Mouse (Mus musculus): ENCODE results near the gene Rpa1.
A peak's percentile ranks its signal among the peaks of the same experiment; 100 is the strongest.
"Not testable (repeated sequence)": the region's sequence is repeated elsewhere in the genome, so short reads cannot be mapped to it uniquely, and the experiment has no call there.

The Rpa1 gene

DNA sequence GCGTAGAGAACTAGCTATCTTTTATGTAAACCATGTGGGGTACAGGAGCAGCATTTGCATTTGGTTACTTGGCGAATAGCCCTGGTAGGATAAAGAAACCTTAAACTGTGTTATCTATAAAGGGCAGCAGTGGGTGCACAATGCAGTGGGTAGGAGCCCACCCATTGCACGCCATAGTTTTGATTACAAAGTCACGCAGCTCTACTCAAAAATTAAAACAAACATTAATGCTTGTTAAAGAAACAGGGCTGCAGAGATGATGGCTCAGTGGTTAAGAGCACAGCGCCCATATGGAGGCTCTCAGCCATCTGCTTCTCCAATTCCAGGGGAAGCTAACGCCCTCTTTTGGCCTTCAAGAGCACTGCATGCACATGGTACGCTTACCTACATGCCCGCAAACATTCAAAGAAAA is 24.8 kb downstream of the Rpa1 start:
- DNase-seq (ENCODE audit: low read depth, low spot score), result no peak

DNA sequence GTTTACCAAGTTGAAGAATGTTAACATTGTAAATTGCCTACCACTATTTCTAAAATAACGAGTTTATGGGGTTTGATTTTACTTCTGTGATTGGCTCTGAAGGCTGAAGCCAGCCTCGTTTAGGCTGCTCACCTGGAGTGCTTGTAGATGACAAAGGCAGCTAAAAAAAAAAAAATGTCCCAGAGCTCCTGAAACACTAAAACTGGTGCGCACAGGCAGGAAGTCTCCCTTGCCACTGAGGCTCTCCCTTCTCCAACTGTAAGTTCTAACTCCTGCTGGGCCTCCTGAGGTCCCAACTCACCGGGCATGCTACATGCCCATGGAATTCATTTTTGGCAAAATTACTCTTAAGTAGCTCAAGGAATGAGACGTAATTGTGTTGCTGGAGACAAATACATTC is 28.9 kb downstream of the Rpa1 start:
- no peak for DNase-seq (ENCODE audit: low read depth, low spot score)

DNA sequence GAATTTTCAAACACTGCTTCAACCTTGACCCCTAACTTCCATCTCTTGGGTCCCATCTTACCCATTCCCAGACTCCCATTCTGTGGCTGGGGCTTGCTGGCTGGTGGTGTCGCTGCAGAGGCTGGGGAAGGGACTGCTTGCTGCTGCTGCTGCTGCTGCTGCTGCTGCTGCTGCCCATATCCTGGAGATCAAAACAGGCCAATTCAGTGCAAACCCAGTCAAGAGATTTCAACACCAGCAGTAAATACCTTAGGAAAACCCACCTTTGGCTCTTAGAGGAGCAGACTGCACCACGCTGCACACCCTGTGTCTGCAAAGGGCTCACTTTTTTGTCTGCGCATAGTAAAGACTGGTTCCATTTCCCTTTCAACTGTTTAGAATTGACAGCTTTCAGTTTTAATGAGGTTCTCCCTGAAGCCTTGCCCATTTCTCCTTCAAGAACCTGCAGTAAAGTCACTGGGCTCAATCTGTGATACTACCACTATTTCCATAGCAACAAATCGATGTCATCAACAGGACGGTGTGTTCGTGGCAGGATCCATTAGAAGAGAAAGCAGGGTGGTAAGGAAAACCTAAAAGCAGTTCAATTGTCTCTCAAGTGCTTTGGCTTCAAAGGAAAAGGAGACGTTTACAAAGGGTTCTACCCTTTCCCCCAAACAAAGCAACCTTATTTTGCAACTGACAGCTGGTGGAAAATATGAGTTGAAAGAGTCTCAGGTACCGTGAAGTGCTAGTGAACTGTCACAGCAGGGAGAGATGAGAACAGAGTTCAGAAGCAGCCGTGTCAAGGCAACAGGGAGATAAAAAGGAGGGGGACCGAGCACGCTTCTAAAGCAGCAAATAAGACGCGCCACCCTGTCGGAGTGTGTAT is 29.5 kb downstream of the Rpa1 start:
- no peak for DNase-seq (ENCODE audit: low read depth, low spot score)

DNA sequence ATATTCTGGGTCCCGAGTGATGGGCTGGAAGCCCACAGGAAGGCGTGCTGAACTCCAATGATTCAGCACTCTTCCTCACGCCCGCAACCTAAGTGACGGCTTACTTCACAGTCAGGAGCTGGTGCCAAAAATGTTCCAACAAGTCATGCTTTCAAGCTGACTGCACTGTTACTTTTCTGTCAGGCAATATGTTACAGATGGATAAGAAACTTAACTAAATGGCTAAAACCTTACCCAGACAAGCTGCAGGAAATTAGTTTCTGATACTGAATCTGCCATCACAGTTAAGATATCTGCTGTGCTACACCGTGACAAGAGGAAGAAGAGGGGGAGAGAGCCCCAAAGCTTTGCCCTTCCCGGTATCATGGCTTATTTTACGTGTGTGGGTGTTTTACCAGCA is 34.3 kb downstream of the Rpa1 start:
- no peak for DNase-seq (ENCODE audit: low read depth, low spot score)

DNA sequence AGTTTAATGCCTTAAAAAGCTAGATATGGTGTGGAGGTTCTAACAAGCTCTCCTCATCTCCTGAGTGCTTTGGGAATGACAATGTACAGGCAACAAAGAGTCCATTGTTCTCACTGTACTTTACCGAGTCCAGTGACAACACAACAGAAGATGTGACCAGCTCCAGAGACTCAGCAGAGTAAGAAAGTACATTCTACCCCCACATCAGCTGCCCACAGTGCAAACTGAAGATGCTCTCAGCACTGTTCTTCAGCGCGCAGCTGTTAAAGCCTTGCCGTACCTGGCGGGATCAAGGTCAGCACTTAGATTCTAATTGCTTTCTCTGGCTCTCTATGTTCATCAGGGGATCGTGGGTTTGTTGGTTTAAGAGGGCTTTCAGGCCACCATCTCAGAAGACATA is 36.4 kb downstream of the Rpa1 start:
- no peak for DNase-seq (ENCODE audit: low read depth, low spot score)

DNA sequence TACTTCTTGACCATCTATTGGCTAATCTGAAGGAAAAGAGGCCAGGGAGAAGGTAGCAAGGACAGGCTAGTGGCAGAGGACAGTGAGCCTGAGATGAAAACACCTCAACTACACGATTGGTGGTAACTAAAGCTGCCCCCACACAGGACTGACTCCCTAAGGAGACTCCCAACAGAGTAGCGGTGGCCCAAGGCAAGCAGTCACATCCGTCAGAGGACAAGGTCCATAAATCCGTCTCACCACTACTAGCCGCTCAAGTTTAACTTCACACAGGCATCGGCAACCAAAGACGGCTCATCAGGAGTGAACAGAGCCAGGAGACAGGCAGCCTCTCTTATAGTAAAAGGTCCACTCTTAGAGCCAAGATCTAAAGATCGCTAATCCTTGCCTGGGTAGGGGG is 37.3 kb downstream of the Rpa1 start:
- DNase-seq (ENCODE audit: low read depth, low spot score), result no peak

DNA sequence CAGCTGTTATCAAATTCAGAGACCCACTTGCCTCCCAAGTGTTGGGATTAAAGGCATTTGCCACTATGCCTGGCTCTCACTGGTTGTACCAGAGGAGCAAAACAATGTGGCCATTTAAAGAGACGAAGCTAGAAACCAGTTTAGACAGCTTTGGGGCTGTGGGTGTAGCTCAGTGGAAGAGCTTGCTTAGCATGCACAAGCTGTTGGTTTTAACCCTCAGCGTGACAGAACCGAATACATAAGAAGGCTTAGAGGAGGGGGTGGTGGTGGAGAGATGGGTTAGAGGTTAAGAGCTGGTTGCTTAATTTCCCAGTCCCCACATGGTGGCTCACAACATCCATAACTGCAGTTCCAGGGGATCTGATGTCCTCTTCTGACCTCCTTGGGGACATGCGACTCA is 39.5 kb downstream of the Rpa1 start:
- DNase-seq (ENCODE audit: low read depth, low spot score), result no peak

DNA sequence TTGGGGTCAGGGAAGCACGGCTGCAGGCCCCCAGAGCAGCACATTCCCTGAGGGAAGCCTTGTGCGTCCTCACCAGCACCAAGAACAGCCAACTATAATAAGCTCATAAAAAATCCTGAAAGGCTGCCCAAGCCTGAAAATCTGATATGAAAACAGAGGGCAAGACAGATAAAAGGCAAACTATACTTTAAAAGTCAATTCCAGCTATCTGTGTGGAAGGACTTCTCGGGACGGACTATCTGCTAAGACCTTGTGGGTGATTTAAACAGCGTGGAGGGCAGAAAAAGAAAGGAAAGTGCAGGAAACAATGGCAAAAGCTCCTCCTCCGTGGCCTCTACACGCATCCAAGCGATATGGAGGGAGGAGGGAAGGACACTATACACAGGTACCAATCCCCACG is 43.3 kb downstream of the Rpa1 start:
- no peak for DNase-seq (ENCODE audit: low read depth, low spot score)

DNA sequence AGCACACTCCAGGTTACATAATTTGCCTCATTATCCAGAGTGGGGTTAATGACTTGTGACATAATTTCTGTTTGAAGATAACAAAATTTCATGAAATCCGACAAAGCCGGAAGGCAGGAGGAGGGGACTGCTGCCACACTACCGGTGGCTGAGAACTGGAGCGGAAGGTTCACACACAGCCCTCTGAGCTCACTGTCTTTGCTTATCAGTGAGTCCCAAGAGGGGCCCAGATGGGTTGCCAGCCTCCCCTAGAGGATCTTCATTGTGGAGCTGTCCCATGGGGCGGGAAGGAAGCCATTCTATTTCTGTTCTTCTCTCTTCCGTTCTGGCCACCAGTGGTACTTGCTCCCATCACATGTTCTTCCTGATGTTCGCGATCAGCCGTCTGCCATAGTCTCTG is 47.2 kb downstream of the Rpa1 start:
- DNase-seq (ENCODE audit: low read depth, low spot score), result no peak

DNA sequence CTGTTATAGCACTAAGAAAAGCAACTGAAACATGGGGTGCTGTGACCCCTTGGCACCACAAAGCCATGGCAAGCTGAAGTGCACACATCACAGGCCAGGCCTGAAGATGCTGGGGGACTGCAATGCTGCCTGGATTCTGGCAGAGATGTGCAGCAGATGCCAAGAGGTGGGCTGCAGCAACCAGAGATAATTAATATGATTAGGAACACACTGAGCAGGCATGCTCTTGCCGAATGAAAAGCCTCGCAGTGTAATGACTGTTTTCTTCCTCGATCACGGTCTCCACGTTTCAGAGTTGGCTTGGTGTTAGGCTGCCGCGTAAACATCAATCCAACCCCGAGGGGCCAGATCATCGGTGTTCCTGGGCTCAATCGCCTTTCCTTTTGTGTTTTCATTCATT is 48.3 kb downstream of the Rpa1 start:
- DNase-seq (ENCODE audit: low read depth, low spot score), result no peak

DNA sequence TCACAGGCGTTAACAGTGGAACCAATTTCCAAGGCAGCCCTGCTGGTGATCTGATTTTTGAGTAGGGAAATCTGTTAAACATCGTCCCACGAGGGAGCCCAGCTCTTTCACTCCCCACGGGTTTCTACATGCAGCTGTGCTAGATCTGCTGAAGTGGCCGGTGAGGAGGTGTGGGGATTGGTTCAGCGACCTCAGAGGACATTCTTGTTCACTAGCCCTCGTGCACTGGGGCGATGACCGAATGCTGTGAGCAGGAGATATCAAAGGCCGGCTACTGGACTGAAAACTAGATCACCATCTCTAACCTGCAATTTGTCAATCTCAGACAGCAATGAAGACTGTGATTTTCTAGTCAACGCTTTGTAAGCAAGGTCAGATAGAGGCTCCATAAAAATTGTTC is 49.6 kb downstream of the Rpa1 start:
- DNase-seq (ENCODE audit: low read depth, low spot score), result no peak

DNA sequence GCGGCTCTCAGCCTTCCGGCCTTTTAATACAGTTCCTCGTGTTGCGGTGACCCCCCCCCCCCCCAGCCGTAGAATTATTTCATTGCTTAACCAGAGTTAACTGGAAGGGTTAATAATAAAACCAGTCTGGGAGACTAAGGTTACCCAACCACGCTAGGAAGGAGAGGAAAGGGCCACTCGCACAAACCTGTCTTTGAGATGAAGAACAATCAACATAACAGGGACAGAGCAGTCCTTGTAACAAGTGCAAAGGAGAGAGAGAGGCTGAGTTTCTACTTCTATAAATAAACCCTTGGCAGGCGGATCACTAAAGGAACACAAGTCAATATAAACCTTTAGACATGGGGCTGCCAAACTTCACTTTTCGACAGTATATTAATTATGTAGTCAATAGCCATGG is 50.5 kb downstream of the Rpa1 start:
- DNase-seq (ENCODE audit: low read depth, low spot score), result no peak

DNA sequence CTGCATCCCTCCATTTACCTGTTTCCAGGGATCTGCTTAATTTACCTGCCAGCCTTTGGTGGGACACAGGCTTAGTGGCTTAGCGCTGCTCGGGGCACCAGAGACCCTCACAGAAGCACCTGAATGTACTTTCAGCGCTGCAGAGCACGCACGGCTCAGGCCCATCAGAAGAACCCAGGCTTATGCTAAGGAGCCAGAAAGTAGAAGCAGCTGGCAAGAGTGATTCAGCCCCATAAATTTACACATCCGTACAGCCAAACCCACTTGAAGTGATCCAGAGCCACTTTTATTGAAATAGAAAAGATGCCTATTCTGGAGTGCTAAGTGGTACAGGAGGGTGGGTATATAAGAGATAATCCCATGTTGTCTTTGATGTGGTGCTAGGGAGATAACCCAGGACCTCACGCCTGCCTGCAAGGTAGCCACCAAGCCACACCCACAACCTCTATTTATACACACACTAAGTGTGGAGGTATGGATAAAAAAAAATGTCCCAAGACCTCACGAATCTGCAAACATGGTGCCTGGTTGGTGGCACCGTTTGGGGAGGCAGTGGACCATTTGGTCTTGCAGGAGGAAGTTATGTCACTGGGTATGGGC is 51.6 kb downstream of the Rpa1 start:
- no peak for DNase-seq (ENCODE audit: low read depth, low spot score)

DNA sequence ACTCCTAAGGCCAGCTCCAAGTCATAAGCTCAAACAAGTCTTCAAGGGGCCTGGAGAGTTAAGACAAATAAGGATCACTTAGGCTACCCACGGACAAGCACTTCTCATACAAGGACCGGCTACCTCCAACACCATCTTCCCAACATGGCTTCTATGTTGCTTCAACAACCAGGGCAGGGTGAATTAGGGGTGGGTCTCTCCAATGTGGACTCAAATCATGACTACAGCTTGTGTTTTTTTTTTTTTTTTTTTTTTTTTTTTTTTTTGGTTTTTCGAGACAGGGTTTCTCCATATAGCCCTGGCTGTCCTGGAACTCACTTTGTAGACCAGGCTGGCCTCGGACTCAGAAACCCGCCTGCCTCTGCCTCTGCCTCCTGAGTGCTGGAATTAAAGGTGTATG is 52.6 kb downstream of the Rpa1 start:
- DNase-seq (ENCODE audit: low read depth, low spot score), result not testable (repeated sequence)

DNA sequence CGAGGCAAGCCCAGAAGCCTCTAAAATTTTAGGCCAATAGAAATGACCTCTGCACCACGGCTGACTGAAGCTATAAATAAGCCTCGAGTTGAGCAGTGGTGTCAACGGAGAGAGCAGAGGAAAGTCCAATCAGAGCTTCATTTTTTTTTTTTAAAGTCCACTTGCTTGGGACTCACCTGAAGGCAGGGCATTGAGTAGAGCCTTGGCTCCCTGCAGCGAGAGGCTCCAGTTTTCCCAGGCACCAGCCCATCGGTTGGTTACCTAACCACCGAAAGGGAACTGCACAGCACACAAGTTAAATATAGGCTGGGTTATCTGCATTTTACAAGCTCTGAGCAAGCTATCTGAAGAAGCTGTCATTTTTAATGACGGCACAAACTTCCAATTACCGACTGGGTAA is 53.3 kb downstream of the Rpa1 start:
- DNase-seq (ENCODE audit: low read depth, low spot score), result no peak

DNA sequence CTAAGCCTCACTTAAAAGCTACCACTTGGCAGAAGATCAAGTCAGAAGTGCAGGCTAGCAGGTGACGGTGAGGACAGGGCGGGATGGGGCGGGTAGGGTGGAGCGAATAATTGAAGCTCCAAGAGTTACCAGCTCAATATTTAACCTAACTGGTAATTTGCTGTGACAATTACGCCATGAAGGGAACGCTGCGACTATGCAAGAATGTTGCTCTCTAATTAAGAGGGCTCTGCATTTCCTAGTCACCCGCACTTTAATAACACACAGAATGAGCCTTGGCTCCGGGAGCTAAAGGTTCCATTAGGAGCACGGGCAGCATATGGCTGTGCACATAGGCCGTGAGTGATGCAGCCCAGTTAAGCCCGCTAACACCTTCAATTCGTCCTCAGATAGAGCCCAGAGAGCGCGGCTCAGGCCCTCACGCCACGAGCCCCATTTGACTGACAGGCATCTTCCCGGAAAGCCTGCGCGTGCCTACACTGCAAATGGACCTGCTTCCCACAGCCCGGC is 54.2 kb downstream of the Rpa1 start:
- no peak for DNase-seq (ENCODE audit: low read depth, low spot score)

DNA sequence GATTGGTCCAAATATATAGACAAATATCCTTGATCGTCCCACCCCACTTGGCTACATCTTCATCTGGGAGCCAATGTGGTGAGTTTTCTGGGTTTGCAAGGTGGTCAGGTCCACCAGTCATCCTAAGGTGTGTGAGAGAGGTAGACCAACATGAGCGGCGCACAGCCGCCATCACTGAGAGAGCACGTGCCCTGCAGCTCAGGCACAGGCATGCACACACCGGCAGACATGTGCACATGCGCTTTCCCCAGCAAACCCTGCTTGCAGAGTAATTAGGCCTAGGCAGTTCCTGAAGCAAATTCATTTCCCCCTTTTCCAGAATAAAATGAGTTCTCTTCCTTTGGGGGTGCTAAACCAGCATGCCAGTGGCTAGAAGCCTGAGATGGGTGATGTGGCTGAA is 55.8 kb downstream of the Rpa1 start:
- no peak for DNase-seq (ENCODE audit: low read depth, low spot score)

DNA sequence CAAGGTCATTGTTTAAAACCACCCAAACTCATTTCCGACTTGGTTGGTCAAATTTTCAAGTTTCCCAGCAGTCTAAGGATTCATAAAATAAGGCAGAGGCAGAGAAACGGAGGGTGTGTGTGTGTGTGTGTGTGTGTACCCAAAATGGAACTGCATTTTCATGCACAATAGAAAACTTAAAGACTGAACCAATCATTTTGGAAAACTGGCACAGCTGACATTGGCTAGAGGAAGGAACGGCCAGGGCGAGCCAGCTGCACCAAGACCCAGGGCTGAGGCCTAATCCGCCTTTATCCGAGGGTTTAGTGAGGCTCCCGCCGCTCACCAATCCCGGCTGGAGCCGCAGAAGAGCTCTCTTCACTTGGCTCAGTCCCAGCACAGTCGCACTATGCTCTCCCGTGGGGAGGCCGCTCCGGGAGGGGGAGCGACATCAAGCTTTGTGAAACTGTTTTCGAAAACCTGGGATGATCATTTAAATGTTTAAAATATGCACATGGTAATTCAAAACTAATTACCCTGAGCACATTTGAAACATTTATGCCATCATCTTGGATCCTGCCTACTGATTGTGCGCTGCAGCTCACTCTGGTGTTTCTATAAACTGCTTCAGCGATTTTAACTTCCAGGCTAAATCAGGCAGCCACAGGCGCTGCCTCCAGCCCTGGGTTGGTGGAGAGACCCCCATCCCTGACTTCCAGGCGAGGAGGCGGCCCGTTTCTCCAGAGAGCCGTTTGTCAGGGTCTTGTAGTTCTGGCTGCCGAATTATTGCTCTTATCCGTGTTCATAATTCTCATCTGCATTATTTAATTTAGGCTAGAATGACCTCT is 56.5 kb downstream of the Rpa1 start:
- DNase-seq (ENCODE audit: low read depth, low spot score), result peak; percentile 77

DNA sequence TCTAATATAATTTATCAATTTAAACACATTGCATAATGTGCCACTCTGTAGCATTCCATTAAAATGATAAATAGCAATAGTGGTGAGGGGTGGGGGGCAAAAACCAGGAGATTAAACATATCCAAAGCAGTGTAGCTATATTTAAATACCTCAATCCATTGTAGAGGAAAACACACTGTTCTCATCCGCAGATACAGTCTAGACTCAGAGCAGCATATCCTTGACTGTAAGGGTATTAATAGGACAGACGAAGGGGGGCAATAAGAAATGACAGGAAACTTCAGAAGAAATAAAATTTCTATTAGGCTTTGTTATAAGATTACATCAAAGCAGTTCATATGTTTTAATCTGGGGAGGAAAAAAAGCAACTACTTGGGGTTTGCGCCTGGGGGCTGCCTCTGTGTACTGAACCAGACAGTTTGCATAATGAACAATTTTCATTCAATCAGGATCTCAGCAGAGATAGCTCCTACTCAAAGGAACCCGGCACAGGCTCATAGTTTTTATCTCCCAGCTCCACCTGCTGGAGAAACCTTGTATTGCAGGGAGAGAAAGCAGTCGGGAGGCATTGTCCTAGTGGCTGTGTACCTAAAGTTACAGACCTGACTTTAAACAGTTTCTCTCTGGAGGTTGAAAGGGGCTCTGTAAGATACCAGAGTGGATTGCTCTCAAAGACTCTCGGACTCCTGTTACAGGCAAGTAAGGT is 57.4 kb downstream of the Rpa1 start:
- DNase-seq (ENCODE audit: low read depth, low spot score), result peak; percentile 80

DNA sequence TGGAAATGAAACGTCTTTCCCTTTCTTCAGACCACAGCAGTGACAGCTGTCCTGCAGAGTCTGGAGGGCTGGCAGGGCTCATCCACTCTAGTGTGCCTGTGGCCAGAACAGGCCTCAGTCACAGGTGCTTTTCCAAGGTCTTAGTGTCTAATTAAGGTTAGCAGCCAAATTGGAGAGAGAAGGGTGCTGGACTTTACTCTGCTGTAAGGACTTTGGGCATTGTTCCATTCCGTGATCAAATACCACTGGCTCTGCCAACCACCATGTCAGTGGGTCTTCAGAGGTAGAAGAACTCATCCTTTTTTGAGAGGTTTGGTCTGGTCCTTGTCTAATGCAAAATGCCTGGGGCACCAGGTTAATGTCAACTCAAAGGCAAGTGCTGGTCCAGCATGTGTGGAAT is 59.0 kb downstream of the Rpa1 start:
- DNase-seq (ENCODE audit: low read depth, low spot score), result no peak

DNA sequence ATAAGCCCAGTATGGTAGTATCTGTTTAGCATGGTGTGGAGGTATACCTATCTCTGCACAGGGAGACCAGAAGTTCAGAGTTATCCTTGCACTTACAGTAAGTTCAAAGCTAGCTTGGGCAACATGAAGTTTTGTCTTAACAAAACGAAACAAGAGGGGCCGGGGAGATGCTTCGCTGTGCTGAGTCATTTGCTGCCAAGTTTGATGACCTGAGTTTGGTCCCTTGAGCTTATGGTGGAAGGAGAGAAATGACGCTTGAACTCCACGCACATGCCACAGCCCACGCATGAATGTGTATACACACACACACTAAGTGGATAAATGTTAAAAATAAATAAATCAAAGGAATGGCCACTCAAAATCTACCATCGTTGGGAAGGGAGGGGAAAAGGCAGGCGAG is 59.6 kb downstream of the Rpa1 start:
- DNase-seq (ENCODE audit: low read depth, low spot score), result no peak

DNA sequence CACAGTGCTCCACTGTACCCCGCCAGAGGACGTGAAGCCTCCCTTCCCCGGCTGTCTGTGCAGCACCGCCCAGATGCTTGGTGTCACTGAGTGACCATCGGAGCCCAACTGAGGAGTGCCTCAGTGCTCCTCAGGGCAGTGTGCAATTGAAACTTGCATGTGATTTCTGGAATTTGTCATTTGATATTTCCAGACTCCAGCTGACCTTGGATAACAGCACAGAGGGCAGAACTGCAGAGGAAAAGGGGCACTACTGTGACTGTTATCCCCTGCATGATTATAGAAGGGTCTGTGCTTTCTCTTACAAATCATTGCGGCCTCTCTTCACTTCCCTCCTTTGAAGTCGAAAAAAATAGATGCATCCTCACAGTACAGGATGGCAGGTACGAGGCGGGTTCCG is 60.2 kb downstream of the Rpa1 start:
- no peak for DNase-seq (ENCODE audit: low read depth, low spot score)
